Mouse (Mus musculus): ENCODE data around the gene Nubp2.

DNA sequence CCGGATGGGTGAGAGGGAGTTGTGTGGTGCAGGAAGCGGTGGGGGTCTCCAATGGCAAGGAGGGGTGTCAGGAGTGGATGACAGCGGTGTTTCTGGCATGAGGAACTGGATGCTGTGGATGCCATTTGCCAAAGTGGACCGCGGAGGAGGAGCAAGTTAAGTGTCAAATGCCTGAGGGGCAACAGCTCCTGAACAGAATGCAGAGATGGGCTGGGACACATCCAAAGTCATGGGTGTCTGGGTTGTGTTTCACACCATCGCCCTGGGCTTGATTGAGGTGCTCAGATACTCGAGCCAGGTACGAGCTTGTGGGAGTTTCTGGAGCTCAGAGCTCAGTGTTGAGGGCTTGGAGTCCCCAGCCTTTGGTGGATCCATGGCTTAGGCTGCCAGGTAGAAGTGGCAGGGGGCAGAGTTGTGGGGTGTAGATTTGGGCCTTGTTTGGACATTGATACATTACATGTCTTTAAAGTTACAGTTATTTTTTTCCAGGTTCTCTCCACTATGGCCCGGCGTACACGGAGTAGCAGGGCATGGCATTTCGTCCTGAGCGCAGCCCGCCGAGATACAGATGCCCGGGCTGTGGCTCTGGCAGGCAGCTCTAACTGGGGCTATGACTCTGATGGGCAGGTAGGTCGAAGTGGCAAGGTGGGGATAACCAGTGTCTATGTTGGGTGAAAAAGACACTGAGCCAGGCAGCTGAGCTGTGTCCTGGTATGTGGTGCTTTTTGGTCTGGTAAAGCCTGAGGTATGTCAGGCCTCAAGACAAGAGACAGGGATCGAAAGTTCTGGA, 1.3 kb upstream of the Nubp2 start:
- TF ChIP-seq CTCF (IDR thresholded peaks at IDR 0.05; ENCODE audit: low read depth, low read length): no peak
- TF ChIP-seq GATA1 (IDR thresholded peaks at IDR 0.05; ENCODE audit: borderline replicate concordance, low read length): no peak
- TF ChIP-seq POLR2AphosphoS5 (IDR thresholded peaks at IDR 0.05; ENCODE audit: insufficient replicate concordance, low read depth, low read length): no peak
